Mouse (Mus musculus): ENCODE measurements around the gene March10. TPM values are rescaled to one million over a fixed set of nuclear protein-coding genes. Genes with fewer than 3 reads are reported as not detected.

March10 gene
- polyA plus RNA-seq, 1 experiment from 2014 or later: 0.15 TPM

DNA sequence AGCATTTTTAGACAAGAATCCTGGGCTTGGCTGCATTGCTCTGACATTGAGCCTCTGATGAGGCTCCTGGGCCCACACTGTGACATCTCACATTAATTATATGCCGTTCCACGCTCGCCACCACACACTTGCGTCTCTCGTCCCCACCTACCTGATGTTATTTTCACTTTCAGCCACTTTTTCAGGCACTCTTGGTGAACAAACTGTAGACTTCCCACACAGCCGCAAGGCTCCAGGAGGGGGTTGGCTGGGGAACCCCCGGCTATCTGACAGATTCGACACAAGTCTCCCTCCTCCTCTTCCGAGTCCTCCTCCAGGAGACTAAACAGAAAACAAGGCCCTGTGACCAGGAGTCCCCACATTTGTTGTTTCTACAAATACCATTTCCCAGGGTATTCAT lies 71.3 kb downstream of the March10 start:
- 83% methylated on average over 9 of the region's 9 CpGs for WGBS
- Histone ChIP-seq H3K9me3 (no peaks in the 10 kb centered on the region), H3K9ac (no peak overlapping the region), H3K4me1 (0 out of 2 replicates have a peak, but pooled peaks cover 6% of the 10 kb centered on the region), H3K27ac (no peak overlapping the region), H3K27me3 (replicated peaks) (no peaks in the 10 kb centered on the region), H3K4me2 (replicated peaks) (no peak overlapping the region), H3K36me3 (no peaks in the 10 kb centered on the region), H3K4me3 (no peak overlapping the region)
- no peak for ATAC-seq (ENCODE audit: low FRiP score, low read depth)

DNA sequence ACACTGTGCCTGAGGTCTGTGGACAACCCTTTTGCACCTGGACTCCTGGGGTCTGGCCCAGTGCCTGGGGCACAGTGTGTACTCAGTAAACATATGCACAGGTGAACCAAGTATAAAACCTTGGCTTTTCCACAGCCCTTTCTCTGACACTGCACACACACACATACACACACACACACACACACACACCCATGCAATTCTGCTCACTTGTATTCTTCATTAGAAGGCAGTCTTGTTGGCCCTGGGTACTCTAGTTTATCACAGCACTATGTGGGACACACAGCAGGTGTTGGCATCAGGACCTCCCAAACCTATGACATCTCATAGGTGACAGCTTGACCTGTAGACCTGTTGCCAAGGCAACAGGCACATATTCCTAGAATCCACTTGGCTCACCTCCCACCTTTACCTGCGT lies 80.7 kb downstream of the March10 start:
- Histone ChIP-seq H3K27me3 (replicated peaks) (no peaks in the 10 kb centered on the region), H3K9ac (no peak overlapping the region), H3K4me1 (no peaks in the 10 kb centered on the region), H3K36me3 (no peaks in the 10 kb centered on the region), H3K4me2 (replicated peaks) (no peak overlapping the region), H3K4me3 (no peak overlapping the region), H3K9me3 (no peaks in the 10 kb centered on the region), H3K27ac (no peak overlapping the region)
- WGBS: 81% methylated on average over 1 of the region's 1 CpGs
- no peak for ATAC-seq (ENCODE audit: low FRiP score, low read depth)

DNA sequence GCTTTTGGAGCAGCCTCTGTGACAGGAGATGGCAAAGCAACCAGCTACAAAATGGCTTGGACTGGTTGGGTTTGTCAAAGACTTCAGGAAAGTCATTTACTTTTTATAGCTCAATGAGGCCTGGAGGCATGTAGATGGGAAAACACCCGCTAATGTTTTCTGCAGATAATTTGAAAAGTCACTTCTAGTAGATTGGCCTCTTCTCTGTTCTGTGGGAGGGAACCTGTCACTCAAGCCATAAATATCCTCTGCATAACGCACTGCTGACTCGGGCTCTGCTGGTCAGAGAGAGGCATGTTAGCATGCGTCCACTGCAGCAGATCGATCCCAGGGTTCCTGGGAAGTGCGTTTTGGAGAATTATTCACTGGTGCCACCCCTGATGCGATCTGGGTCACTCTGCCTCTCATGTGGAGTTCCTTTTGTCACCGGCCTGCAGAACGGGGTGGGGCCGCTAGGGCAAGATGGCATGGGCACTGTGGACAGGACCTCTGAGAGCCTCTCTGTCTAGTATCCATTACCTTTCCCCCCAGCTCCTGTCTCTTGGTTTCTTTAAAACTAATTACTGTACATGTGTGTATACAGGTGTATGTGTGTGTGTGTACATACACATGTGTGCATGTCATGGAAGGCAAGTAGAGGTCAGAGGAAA lies 81.9 kb downstream of the March10 start:
- no peak for ATAC-seq (ENCODE audit: low FRiP score, low read depth)
- Histone ChIP-seq H3K4me1 (no peaks in the 10 kb centered on the region), H3K27me3 (replicated peaks) (no peaks in the 10 kb centered on the region), H3K27ac (no peak overlapping the region), H3K36me3 (no peaks in the 10 kb centered on the region), H3K9me3 (no peaks in the 10 kb centered on the region), H3K9ac (no peak overlapping the region), H3K4me2 (replicated peaks) (no peak overlapping the region), H3K4me3 (no peak overlapping the region)
- 52% methylated on average over 10 of the region's 10 CpGs for WGBS

DNA sequence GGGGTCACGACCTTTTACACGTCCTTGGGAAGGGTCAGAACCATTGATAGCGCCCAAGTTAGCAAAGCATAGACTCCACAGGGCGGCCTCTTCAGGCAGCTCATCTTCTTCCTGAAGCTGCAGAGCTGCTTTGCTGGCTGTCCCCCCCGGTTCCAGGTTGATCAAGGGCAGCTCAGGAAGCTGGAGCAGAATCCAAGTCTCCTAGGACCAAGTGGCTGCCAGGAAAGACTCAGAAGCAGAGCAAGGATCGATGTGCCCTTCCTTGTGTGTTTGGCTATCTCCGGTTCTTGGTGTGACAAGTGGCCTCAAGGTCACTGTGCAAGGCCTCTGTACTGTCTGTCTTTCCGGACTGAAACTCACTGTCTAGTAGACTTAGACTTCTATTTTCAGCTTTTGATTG lies 82.7 kb downstream of the March10 start:
- no peak overlapping the region for H3K27ac ChIP-seq
- 80% methylated on average over 8 of the region's 8 CpGs for WGBS
- H3K27me3 ChIP-seq (replicated peaks): no peaks in the 10 kb centered on the region
- H3K4me1 ChIP-seq: no peaks in the 10 kb centered on the region
- H3K4me2 ChIP-seq (replicated peaks): no peak overlapping the region
- H3K36me3 ChIP-seq: no peaks in the 10 kb centered on the region
- no peaks in the 10 kb centered on the region for H3K9me3 ChIP-seq
- H3K9ac ChIP-seq: no peak overlapping the region
- no peak overlapping the region for H3K4me3 ChIP-seq
- no peak for ATAC-seq (ENCODE audit: low FRiP score, low read depth)

DNA sequence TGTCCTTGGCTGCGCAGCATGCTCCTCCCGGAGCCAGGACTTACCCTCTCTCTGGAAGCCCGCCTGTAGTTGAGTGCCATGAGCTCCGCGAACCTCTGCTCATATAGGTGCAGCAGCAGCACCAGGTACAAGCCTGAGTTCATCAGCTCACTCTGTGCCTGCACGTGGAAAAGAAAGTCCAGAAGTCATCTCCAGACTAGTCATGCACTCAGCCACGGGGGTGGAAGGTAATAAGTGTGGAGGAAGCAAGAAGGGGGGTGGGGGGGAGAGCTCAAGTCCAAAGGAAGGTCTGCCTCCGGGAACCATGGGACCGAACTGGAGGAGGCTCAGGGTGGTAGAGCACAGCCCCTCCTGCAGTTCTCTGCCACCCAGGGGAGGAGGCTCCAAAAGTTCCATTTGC lies 84.7 kb downstream of the March10 start:
- 86% methylated on average over 9 of the region's 9 CpGs for WGBS
- no peaks in the 10 kb centered on the region for H3K36me3 ChIP-seq

DNA sequence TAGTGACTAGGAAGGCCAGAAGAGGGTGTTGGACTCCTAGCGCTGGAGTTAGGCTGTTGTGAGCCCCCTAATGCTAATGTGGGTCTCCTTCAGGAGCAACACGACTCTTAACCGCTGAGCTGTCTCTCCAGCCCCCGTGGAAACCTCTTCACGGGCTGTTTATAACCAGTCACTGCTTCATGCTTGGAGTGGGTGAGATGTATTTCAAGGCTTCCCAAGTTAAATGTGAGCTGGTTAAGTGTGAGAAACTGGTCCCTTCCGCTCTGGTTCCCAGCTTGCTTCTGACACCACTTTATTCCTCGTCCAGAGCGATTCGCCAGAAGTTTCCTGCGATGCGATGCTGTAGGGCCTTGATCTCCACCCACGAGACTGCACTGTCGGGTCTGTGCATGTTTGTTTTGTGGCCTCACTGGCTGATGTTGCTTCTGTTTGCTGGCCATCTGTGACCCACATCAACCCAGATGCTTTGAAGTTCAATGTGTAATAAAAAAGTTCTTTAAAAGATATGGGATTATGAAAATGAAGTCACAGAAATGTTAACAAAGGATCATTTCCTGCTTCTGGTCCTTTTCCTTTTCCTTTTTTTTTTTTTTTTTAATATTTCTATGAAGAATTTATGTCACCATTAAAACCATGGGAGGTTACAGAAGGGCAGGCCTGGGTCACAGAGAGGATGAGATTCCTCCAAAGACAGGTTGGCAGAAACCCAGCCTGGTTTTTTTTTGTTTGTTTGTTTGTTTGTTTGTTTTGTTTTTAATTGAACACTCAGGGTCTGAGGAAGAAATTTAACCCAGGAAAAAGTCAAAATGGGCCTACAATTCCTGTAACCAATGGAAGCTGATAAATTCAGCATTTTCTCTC lies 86.8 kb downstream of the March10 start:
- Histone ChIP-seq H3K4me3 (no peak overlapping the region), H3K9me3 (no peaks in the 10 kb centered on the region), H3K9ac (no peak overlapping the region), H3K36me3 (no peaks in the 10 kb centered on the region), H3K27ac (no peak overlapping the region), H3K27me3 (replicated peaks) (no peaks in the 10 kb centered on the region), H3K4me2 (replicated peaks) (no peak overlapping the region), H3K4me1 (peaks cover 9% of the 10 kb centered on the region)
- ATAC-seq (ENCODE audit: low FRiP score, low read depth): no peak
- WGBS: 86% methylated on average over 13 of the region's 13 CpGs

More for the DNA sequence above, 84.7 kb downstream of the March10 start:
- Histone ChIP-seq H3K27ac (no peak overlapping the region), H3K9ac (no peak overlapping the region), H3K27me3 (replicated peaks) (no peaks in the 10 kb centered on the region), H3K9me3 (no peaks in the 10 kb centered on the region), H3K4me2 (replicated peaks) (no peak overlapping the region), H3K4me3 (no peak overlapping the region), H3K4me1 (no peaks in the 10 kb centered on the region)
- ATAC-seq (ENCODE audit: low FRiP score, low read depth): no peak

DNA sequence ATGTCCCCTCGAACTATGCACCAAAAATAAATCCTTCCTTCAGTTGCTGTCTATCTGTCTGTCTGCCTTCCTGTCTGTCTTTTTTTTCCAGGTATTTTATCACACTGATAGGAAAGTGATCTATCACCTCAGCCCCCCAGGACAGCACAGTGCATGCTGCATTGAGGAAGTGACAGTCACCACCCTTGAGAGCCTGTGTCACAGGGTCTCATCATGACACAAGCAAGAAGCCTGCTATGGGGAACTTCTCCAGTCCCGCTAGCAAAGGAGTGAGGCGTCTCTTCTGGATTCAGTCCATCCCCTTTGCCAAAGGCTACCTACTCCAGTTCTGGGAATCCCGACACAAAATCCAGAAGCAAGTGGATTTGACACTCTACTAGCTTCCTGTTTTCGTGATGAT lies 87.7 kb downstream of the March10 start:
- H3K27me3 ChIP-seq (replicated peaks): no peaks in the 10 kb centered on the region
- H3K9ac ChIP-seq: no peak overlapping the region
- H3K9me3 ChIP-seq: no peaks in the 10 kb centered on the region
- no peak for ATAC-seq (ENCODE audit: low FRiP score, low read depth)
- WGBS: 91% methylated on average over 5 of the region's 5 CpGs
- H3K27ac ChIP-seq: no peak overlapping the region
- H3K4me2 ChIP-seq (replicated peaks): no peak overlapping the region
- H3K36me3 ChIP-seq: no peaks in the 10 kb centered on the region
- peaks cover 18% of the 10 kb centered on the region for H3K4me1 ChIP-seq
- H3K4me3 ChIP-seq: no peak overlapping the region

DNA sequence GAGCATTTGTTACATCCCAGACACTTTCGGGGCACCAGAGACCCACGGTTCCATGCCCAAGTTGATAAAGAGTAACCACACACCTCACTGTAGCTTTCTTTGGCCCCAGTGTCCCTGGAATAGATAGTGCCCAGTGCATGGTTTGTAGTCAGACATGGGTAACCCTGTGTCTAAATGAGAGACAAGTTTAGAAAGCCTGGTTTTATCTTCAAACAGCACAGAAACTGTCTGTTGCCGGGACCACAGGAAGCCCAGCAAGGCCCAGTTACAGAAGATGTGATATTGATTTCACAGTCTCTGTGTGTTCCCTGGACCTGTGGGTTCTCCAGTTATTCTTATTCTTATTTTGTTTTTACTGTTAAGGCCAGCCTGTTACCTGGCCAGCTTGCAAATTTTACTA lies 89.4 kb downstream of the March10 start:
- Histone ChIP-seq H3K4me1 (peaks cover 26% of the 10 kb centered on the region), H3K9ac (no peak overlapping the region), H3K4me3 (no peak overlapping the region), H3K9me3 (no peaks in the 10 kb centered on the region), H3K27me3 (replicated peaks) (no peaks in the 10 kb centered on the region), H3K27ac (no peak overlapping the region), H3K36me3 (no peaks in the 10 kb centered on the region), H3K4me2 (replicated peaks) (no peak overlapping the region)
- no peak for ATAC-seq (ENCODE audit: low FRiP score, low read depth)
- WGBS: 92% methylated on average over 3 of the region's 3 CpGs

DNA sequence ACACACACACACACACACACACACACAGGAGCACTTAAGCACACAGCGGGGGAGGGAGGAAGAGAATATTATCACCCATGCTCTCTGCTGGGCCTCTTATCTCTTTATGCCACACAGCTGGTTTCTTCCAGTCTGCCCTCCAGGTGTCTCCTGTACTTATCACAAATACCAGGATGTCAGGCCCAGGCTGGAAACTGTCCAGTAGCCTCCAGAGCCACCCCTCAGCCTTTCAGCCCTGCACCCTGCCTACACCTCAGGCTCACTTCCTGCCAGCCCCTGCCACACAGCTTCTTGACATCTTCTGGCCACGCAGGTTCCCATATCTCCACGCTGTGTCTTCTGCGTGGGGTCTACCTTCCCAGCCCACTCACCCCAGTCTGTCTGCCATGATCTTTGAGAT lies 90.5 kb downstream of the March10 start:
- WGBS: 86% methylated on average over 3 of the region's 4 CpGs
- Histone ChIP-seq H3K9me3 (no peaks in the 10 kb centered on the region), H3K27me3 (replicated peaks) (peaks cover 8% of the 10 kb centered on the region; the same call in 1 of the 2 replicates), H3K4me2 (replicated peaks) (no peak overlapping the region), H3K9ac (no peak overlapping the region), H3K4me3 (no peak overlapping the region), H3K4me1 (peaks cover 26% of the 10 kb centered on the region), H3K36me3 (no peaks in the 10 kb centered on the region), H3K27ac (no peak overlapping the region)
- ATAC-seq (ENCODE audit: low FRiP score, low read depth): no peak

DNA sequence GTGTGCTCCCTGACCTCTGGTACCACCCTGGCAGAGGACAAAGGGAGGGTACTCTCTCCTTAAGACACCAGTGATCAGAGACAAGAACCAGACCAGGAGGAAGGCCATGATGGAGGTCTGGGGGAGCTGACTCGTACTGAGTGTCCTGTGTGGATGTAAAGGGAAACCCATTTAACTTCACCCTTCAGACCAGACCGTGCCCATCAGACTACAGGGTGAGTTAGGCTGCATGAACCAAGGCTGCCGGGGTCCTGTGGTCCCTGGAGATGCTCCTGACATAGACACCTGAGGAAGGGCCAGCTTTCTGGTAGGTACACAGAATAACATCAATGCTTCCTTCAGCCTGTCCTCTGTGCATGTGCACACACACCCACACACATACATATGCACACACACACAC lies 90.9 kb downstream of the March10 start:
- Histone ChIP-seq H3K27ac (no peak overlapping the region), H3K4me3 (no peak overlapping the region), H3K4me2 (replicated peaks) (peak overlapping the region; percentile 84)

DNA sequence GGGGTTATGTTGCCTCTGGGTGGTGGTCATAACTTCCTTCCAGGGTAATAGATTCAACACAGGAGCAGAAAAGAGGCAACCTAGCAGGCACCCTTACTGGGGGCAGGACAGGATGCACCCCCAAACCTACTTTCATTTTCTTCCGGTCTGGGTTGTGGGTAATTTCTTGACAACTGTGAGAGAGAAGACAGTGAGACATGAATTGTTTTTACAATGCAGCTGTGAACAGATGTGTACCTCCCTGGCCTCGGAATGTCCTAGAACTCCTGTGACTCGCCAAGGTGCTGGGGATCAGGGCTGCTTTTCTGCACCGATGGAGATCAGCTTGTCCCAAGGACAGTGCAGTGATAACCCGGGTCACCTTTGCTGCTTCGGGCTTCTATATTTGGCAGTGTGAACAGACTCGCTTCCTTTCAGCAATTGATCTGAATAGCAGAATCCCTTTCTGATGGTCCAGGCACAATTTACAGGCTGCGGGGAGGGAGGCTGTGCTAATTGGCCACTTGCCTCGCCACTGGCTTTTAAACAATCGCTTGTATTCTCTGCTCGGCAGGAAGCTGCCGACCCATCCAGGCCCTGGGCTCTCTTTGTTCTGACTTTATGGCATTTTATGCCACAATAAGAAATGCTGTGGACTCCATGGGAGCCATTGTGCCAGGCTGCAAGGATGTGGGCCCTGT lies 92.0 kb downstream of the March10 start:
- H3K36me3 ChIP-seq: no peaks in the 10 kb centered on the region
- WGBS: 4% methylated on average over 12 of the region's 12 CpGs
- H3K4me1 ChIP-seq: peaks cover 26% of the 10 kb centered on the region
- peak overlapping the region; percentile 33 for H3K9ac ChIP-seq
- H3K27me3 ChIP-seq (replicated peaks): peaks cover 8% of the 10 kb centered on the region; the same call in 1 of the 2 replicates
- peak overlapping the region; percentile 6; the same call in 1 of the 2 replicates for H3K27ac ChIP-seq
- peak overlapping the region; percentile 11 for H3K4me3 ChIP-seq
- ATAC-seq (ENCODE audit: low FRiP score, low read depth): no peak
- H3K4me2 ChIP-seq (replicated peaks): peak overlapping the region; percentile 84
- H3K9me3 ChIP-seq: no peaks in the 10 kb centered on the region

More for the DNA sequence above, 90.9 kb downstream of the March10 start:
- Histone ChIP-seq H3K9me3 (no peaks in the 10 kb centered on the region), H3K4me1 (peaks cover 26% of the 10 kb centered on the region), H3K36me3 (no peaks in the 10 kb centered on the region), H3K9ac (no peak overlapping the region), H3K27me3 (replicated peaks) (peaks cover 8% of the 10 kb centered on the region; the same call in 1 of the 2 replicates)
- WGBS: 79% methylated on average over 3 of the region's 3 CpGs
- ATAC-seq (ENCODE audit: low FRiP score, low read depth): no peak
